Mouse (Mus musculus): ENCODE measurements around the gene Mink1. TPM values are rescaled to one million over a fixed set of nuclear protein-coding genes. Genes with fewer than 3 reads are reported as not detected.

Mink1 gene
- polyA plus RNA-seq, 1 experiment from 2014 or later = 14.1 TPM

DNA sequence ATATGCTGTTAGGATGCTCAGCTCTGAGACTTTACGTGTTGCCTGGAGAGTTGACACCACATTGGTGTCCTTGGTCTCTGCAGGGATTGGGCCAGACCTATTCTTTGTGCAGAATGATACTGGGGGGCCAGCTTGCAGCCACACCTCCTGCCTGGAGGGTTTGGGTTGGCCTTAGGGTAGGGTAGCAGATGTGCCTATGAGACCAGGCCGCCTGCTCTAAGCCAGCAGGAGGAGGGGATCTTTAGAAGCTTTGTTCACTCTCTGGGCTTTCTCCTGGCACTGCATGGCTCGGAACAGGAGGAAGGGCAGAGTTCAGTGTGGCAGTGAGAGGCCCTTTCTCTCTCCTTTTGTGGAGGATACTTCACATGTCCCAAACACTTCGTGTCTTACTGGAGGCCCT lies 33.4 kb downstream of the Mink1 start:
- WGBS = 70% methylated on average over 4 of the region's 4 CpGs
- no peak for ATAC-seq (ENCODE audit: insufficient number of reproducible peaks, low FRiP score, low TSS enrichment, low read depth)

DNA sequence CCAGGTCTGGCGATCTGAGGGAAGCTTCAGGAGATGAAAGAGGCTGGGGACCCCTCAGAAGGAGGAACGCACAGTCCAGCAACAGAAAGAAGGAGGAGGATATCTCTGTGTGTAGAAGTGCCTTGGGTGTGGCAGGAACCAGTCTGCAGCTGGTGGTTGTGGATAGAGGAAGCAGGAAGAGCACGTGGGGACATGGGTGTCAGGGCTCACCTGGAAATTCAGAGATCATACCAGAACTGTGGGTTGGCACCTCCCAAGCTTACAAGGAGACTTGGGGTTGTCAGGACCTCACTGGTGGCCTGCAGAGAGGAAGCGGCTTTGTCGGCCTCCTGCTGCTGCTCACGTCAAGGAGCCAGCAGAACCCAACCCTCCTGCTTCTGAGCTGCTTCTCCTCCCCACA lies 34.6 kb downstream of the Mink1 start:
- Histone ChIP-seq H3K9me3 (no peaks in the 10 kb centered on the region), H3K27me3 (no peaks in the 10 kb centered on the region), H3K4me1 (no peaks in the 10 kb centered on the region), H3K36me3 (peaks cover 43% of the 10 kb centered on the region), H3K4me3 (no peak overlapping the region), H3K4me2 (no peak overlapping the region), H3K9ac (no peak overlapping the region), H3K27ac (no peak overlapping the region)
- no peak for ATAC-seq (ENCODE audit: insufficient number of reproducible peaks, low FRiP score, low TSS enrichment, low read depth)
- 83% methylated on average over 6 of the region's 6 CpGs for WGBS

More for the DNA sequence above, 33.4 kb downstream of the Mink1 start:
- H3K27ac ChIP-seq = no peak overlapping the region
- H3K9ac ChIP-seq = no peak overlapping the region
- H3K9me3 ChIP-seq = no peaks in the 10 kb centered on the region
- H3K4me1 ChIP-seq = 0 out of 2 replicates have a peak, but pooled peaks cover 3% of the 10 kb centered on the region
- no peak overlapping the region for H3K4me3 ChIP-seq
- H3K4me2 ChIP-seq = no peak overlapping the region
- peaks cover 33% of the 10 kb centered on the region for H3K36me3 ChIP-seq
- H3K27me3 ChIP-seq = no peaks in the 10 kb centered on the region

DNA sequence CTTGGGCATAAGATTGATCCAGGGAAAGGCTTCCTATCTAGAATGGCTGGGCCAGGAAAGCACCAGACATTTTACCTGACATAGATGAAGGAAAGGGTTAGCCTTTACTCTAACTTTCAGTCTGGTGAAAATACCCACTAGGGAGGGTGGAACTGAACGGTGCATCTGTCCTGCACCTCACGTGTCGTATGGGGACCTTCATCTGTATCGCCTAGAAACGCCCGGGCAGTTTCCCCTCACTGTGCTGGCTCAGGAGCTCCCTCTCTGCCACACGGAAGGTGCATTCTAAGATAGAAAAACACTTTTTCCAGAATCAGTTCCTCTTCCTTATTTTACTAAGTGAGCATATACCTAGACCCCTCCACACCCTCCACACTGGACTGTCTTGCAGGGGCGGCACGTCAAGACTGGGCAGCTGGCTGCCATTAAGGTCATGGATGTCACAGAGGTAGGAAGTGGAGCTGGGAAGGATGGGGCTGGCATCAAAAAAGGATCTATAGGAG lies 35.8 kb downstream of the Mink1 start:
- ATAC-seq (ENCODE audit: insufficient number of reproducible peaks, low FRiP score, low TSS enrichment, low read depth) = no peak
- 93% methylated on average over 9 of the region's 9 CpGs for WGBS
- peaks cover 48% of the 10 kb centered on the region for H3K36me3 ChIP-seq

DNA sequence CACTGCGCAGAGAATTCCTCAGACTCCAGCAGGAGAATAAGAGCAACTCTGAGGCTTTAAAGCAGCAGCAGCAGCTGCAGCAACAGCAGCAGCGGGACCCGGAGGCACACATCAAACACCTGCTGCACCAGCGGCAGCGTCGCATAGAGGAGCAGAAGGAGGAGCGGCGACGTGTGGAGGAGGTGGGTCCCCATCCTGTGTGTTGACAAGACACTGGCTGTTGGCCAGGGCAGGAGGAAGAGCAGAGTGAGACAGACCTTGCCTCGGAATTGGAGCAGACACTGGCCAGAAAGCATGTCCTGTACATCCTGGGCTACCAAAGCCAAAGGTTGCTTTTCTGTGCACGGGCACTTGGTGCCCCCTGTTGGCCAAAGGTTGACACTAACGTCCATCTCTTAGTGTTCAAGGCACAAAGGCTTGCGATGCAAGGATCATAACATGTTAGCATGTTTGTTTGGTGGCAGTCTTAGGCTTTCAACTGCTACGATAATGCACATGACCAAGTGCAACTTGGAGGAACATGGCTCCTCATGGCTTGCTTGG lies 42.4 kb downstream of the Mink1 start:
- Histone ChIP-seq H3K36me3 (peaks cover 80% of the 10 kb centered on the region), H3K4me3 (no peak overlapping the region), H3K4me2 (no peak overlapping the region), H3K4me1 (no peaks in the 10 kb centered on the region), H3K9me3 (no peaks in the 10 kb centered on the region), H3K27me3 (no peaks in the 10 kb centered on the region), H3K27ac (no peak overlapping the region), H3K9ac (no peak overlapping the region)
- 53% methylated on average over 14 of the region's 14 CpGs for WGBS
- ATAC-seq (ENCODE audit: insufficient number of reproducible peaks, low FRiP score, low TSS enrichment, low read depth) = no peak

More for the DNA sequence above, 35.8 kb downstream of the Mink1 start:
- no peaks in the 10 kb centered on the region for H3K27me3 ChIP-seq
- H3K4me2 ChIP-seq = no peak overlapping the region
- H3K27ac ChIP-seq = no peak overlapping the region
- H3K9ac ChIP-seq = no peak overlapping the region
- H3K4me3 ChIP-seq = no peak overlapping the region
- H3K9me3 ChIP-seq = no peaks in the 10 kb centered on the region
- no peaks in the 10 kb centered on the region for H3K4me1 ChIP-seq

DNA sequence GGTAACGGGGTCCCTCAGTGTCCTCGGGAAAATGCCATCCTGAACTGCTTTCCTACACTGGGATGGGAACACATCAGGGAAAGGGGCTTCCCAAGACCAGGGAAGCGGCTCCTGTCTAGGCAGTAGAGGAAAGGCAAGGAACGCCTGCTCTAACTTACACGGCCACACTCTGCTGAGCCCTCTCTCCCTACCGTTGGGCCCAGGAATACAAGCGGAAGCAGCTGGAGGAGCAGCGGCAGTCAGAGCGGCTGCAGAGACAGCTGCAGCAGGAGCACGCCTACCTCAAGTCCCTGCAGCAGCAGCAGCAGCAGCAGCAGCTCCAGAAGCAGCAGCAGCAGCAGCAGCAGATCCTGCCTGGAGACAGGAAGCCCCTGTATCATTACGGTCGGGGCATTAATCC lies 44.0 kb downstream of the Mink1 start:
- WGBS = 63% methylated on average over 12 of the region's 12 CpGs
- no peaks in the 10 kb centered on the region for H3K4me1 ChIP-seq
- H3K9me3 ChIP-seq = no peaks in the 10 kb centered on the region
- no peak for ATAC-seq (ENCODE audit: insufficient number of reproducible peaks, low FRiP score, low TSS enrichment, low read depth)
- H3K4me3 ChIP-seq = no peak overlapping the region
- H3K27ac ChIP-seq = 0 out of 2 replicates have a peak overlapping the region, but pooled peaks have one; percentile 38
- H3K27me3 ChIP-seq = no peaks in the 10 kb centered on the region
- no peak overlapping the region for H3K4me2 ChIP-seq
- no peak overlapping the region for H3K9ac ChIP-seq
- H3K36me3 ChIP-seq = peaks cover 90% of the 10 kb centered on the region

DNA sequence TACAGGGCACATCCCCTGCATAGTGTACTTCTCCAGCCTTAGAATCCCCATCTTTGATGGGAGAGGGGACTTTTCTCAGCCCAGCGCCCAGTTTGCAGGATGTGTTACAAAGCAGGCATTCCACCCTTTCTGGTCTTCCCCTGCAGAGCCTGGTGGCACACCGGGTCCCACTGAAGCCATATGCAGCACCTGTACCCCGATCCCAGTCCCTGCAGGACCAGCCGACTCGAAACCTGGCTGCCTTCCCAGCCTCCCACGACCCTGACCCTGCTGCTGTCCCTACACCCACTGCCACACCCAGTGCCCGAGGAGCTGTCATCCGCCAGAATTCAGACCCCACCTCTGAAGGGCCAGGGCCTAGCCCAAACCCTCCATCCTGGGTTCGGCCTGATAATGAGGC lies 44.9 kb downstream of the Mink1 start:
- no peak overlapping the region for H3K9ac ChIP-seq
- H3K36me3 ChIP-seq = peaks cover 92% of the 10 kb centered on the region
- no peak overlapping the region for H3K4me3 ChIP-seq
- ATAC-seq (ENCODE audit: insufficient number of reproducible peaks, low FRiP score, low TSS enrichment, low read depth) = no peak
- WGBS = 90% methylated on average over 9 of the region's 9 CpGs
- H3K27me3 ChIP-seq = no peaks in the 10 kb centered on the region
- no peaks in the 10 kb centered on the region for H3K9me3 ChIP-seq
- no peak overlapping the region for H3K4me2 ChIP-seq
- no peaks in the 10 kb centered on the region for H3K4me1 ChIP-seq
- H3K27ac ChIP-seq = no peak overlapping the region

DNA sequence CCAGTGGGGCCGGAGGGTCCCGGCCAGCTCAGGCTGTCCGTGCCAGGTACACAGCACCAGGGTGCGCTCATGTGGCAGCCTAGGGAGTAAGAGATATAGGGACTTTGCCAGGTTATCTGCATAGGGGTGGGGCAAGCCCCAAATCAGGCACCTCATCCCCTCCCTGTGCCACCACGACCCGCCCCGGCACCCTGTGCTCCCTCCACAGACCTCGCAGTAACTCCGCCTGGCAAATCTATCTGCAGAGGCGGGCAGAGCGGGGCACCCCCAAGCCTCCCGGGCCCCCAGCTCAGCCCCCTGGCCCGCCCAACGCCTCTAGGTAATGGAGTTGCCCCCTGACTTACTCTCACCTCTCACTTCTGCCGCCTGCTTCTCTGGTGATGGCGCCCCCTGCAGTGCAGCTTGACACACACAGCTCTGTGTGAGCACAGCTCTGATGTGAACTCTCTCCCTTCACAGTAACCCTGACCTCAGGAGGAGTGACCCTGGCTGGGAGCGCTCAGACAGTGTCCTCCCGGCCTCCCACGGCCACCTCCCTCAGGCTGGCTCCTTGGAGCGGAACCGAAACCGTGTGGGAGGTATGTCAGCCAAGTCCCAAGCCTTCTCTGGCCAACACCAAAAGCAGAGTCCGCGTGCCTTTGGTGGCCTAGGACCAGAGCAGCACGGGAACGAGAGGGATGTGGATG lies 45.8 kb downstream of the Mink1 start:
- Histone ChIP-seq H3K9ac (no peak overlapping the region), H3K27ac (no peak overlapping the region), H3K4me3 (no peak overlapping the region), H3K4me2 (no peak overlapping the region), H3K36me3 (peaks cover 97% of the 10 kb centered on the region), H3K4me1 (no peaks in the 10 kb centered on the region), H3K27me3 (no peaks in the 10 kb centered on the region), H3K9me3 (no peaks in the 10 kb centered on the region)
- ATAC-seq (ENCODE audit: insufficient number of reproducible peaks, low FRiP score, low TSS enrichment, low read depth) = no peak
- 91% methylated on average over 26 of the region's 26 CpGs for WGBS

DNA sequence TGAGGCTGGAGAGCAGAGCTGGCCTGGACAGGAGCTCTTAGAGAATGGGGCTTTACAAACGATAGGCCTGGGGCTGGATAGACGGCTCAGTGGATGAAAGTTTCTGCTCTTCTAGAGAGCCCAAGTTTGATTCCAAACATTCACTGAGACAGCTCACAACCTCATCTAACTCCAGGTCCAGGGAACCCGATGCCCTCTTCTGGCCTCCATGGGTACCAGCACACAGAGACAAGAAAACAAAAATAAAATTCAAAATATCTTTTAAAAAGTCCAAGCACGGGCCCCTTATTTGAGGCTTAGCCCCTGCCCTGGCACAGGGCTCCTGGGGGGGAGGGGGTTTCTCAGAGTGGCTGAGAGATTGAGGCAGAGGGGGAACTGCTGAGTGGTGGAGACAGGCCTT lies 48.1 kb downstream of the Mink1 start:
- Histone ChIP-seq H3K4me1 (peaks cover 13% of the 10 kb centered on the region), H3K4me3 (no peak overlapping the region), H3K36me3 (peaks cover 75% of the 10 kb centered on the region), H3K4me2 (no peak overlapping the region), H3K27me3 (no peaks in the 10 kb centered on the region), H3K9ac (no peak overlapping the region), H3K9me3 (no peaks in the 10 kb centered on the region), H3K27ac (no peak overlapping the region)
- 81% methylated on average over 4 of the region's 4 CpGs for WGBS
- ATAC-seq (ENCODE audit: insufficient number of reproducible peaks, low FRiP score, low TSS enrichment, low read depth) = no peak

DNA sequence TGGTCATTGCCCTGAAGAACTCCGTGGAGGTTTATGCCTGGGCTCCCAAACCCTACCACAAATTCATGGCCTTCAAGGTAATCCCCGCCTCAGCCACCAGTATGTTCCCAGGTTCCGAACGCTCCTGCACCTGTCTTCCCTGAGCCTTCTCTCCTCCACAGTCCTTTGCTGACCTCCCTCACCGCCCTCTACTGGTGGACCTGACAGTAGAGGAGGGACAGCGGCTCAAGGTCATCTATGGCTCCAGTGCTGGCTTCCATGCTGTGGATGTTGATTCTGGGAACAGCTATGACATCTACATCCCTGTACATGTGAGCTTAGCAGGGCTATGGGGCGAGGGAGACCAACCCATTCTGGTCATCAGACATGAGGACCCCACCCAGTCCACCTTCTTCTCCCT lies 49.8 kb downstream of the Mink1 start:
- H3K4me3 ChIP-seq = no peak overlapping the region
- no peaks in the 10 kb centered on the region for H3K27me3 ChIP-seq
- H3K36me3 ChIP-seq = peaks cover 58% of the 10 kb centered on the region
- no peak overlapping the region for H3K27ac ChIP-seq
- no peak overlapping the region for H3K4me2 ChIP-seq
- H3K9ac ChIP-seq = no peak overlapping the region
- peaks cover 15% of the 10 kb centered on the region for H3K4me1 ChIP-seq
- no peaks in the 10 kb centered on the region for H3K9me3 ChIP-seq
- WGBS = 75% methylated on average over 7 of the region's 7 CpGs
- ATAC-seq (ENCODE audit: insufficient number of reproducible peaks, low FRiP score, low TSS enrichment, low read depth) = no peak

DNA sequence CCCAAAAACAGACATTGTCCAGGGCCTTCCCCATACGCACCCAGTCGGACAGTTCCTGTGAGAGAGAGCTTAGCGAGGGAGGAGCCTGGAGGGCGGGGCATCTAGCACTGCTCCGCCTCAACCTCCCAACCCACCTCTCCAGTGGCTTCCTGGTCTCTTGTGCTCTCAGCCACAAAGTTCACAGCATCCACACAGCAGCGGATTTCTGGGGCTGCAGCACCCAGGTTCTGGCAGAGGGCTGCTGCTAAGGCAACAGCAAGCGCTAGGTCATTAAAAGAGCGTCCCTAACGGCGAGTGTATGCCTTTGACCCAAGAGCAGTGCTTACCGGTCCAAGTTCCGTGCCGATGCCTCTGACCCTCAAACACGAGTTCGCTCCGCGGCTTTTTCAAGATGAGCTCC lies 52.4 kb downstream of the Mink1 start:
- peak overlapping the region; percentile 34 for H3K27ac ChIP-seq
- peak overlapping the region; percentile 91 for H3K4me2 ChIP-seq
- H3K36me3 ChIP-seq = peaks cover 32% of the 10 kb centered on the region
- peak overlapping the region; percentile 44; the same call in 1 of the 2 replicates for H3K9ac ChIP-seq
- no peaks in the 10 kb centered on the region for H3K27me3 ChIP-seq
- 2% methylated on average over 17 of the region's 17 CpGs for WGBS
- peak; percentile 71 for ATAC-seq (ENCODE audit: insufficient number of reproducible peaks, low FRiP score, low TSS enrichment, low read depth)
- no peaks in the 10 kb centered on the region for H3K9me3 ChIP-seq
- H3K4me3 ChIP-seq = peak overlapping the region; percentile 41
- H3K4me1 ChIP-seq = peaks cover 15% of the 10 kb centered on the region

DNA sequence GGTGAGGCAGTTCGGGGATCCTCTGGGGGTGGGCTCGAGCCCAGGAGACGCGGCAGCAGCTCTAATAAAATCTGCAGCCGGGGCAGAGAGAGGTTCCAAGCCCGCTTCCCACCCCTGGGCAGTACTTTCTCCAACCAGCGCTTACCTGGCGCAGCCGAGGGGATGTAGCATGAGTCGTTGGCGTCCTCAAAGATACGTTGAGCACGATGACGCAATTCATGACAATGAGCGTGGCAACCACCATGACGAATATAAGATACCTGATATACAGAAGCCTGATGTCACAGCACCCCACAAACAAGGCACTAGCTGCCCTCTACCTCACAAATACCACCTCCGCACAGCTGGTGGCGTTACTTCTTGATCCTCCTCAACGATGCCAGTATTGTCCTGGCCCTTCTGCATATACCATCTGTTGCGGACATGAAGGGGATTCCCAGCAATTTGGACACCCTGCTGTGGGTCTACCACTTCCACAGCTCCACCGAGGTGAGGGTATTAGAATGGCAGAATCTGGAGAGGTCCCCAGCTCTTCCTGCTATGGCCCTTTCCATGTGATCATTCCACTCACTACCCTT lies 52.9 kb downstream of the Mink1 start, which contains the start of gene 4930544D05Rik:
Gene 4930544D05Rik (plus strand): TSS at position 333 of the 578 bp plus-strand sequence.
- ATAC-seq (ENCODE audit: insufficient number of reproducible peaks, low FRiP score, low TSS enrichment, low read depth) = no peak
- H3K4me1 ChIP-seq = peaks cover 15% of the 10 kb centered on the region
- 12% methylated on average over 21 of the region's 21 CpGs for WGBS
- peaks cover 27% of the 10 kb centered on the region for H3K36me3 ChIP-seq
- H3K4me2 ChIP-seq = peak within 1 kb of the TSS; percentile 91
- no peaks in the 10 kb centered on the region for H3K27me3 ChIP-seq
- peak within 1 kb of the TSS; percentile 34 for H3K27ac ChIP-seq
- H3K4me3 ChIP-seq = peak within 1 kb of the TSS; percentile 41
- H3K9ac ChIP-seq = peak within 1 kb of the TSS; percentile 44; the same call in 1 of the 2 replicates
- H3K9me3 ChIP-seq = no peaks in the 10 kb centered on the region

DNA sequence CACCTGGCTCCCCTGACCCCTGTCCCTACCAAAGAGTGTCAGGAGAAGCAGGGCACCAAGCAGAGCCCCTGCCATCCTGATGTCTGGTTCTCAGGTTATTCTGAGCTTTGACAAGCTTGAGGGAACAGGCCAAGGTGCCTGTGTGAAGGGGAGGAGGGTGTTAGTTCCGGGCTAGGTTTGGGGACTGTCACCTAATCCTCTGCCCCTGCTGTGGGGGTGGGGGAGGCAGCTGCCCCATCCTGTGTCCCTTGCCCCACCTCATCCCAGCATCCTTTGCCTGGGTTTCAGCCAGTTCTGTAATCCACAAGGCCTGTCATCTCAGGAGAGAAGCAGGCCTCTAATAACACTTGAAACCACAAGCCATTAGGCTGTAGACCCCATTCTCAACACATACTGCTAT lies 56.4 kb downstream of the Mink1 start, which contains the start of gene Chrne:
Gene Chrne (minus strand): TSS at position 116 of the 400 bp plus-strand sequence.
- H3K4me1 ChIP-seq = peaks cover 15% of the 10 kb centered on the region
- no peak within 1 kb of the TSS for H3K9ac ChIP-seq
- H3K36me3 ChIP-seq = no peaks in the 10 kb centered on the region
- ATAC-seq (ENCODE audit: insufficient number of reproducible peaks, low FRiP score, low TSS enrichment, low read depth) = no peak
- WGBS = 43% methylated on average over 1 of the region's 1 CpGs
- H3K27me3 ChIP-seq = no peaks in the 10 kb centered on the region
- H3K4me3 ChIP-seq = no peak within 1 kb of the TSS
- no peaks in the 10 kb centered on the region for H3K9me3 ChIP-seq
- no peak within 1 kb of the TSS for H3K27ac ChIP-seq
- no peak within 1 kb of the TSS for H3K4me2 ChIP-seq

Data from limb, embryonic 15.5 days (tissue).